Mouse (Mus musculus): ENCODE measurements around the gene Cdkn1a. TPM values are rescaled to one million over a fixed set of nuclear protein-coding genes. Genes with fewer than 3 reads are reported as not detected.

Cdkn1a gene
- polyA plus RNA-seq, 1 experiment from 2014 or later = 13.8 TPM

DNA sequence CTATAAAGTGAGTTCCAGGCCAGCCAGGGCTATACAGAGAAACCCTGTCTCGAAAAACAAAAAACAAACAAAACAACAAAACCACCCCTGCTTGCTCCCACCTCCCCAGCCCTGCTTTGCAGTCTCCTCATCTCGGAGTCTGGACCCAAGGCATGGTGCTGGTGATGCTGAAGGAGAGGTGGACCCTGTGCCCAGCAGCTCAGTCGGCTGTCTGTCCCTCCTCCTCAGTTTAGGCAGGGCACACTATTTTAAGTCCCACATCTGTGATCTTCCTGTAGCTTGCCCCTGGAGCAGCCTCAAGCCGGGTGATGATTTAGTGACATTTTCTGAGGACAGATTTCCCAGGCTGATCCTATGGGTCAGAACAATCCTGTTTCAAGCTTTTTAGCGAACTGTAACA, 35.2 kb upstream of the Cdkn1a start:
- 72% methylated on average over 5 of the region's 5 CpGs for WGBS
- ATAC-seq (replicated peaks; ENCODE audit: low FRiP score) = no peak

DNA sequence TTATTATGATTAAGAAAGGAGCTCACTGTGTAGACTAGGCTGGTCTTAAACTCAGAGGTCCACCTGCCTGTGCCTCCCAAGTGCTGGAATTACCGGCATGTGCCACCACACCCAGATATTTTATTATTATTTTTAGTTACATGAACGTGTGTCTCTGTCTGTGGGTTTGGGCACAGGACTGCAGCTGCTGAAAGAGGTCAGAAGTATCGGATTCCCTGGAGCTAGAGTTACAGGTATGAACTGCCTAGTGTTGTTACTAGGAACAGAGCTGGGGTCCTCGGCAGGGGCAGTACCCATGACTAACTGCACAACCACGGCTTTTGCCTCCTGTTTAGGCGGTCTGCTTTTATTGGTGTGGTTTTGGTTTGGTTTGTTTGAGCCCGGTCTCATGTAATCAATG, 34.6 kb upstream of the Cdkn1a start:
- no peak for ATAC-seq (replicated peaks; ENCODE audit: low FRiP score)
- H3K36me3 ChIP-seq (ENCODE audit: control insufficient read depth, insufficient read depth, low read length) = no peaks in the 10 kb centered on the region
- no peak overlapping the region for H3K4me3 ChIP-seq (ENCODE audit: low read depth, low read length)
- no peak overlapping the region for H3K4me2 ChIP-seq
- H3K27ac ChIP-seq (ENCODE audit: low read depth, low read length) = no peak overlapping the region; the same call in 1 of the 2 replicates
- DNase-seq (ENCODE audit: low spot score) = no peak
- peaks cover 8% of the 10 kb centered on the region; the same call in 1 of the 2 replicates for H3K4me1 ChIP-seq (replicated peaks; ENCODE audit: control insufficient read depth, insufficient read depth, low read length)
- H3K27me3 ChIP-seq (replicated peaks; ENCODE audit: control insufficient read depth, insufficient read depth, low read length) = no peaks in the 10 kb centered on the region
- WGBS = 31% methylated on average over 7 of the region's 7 CpGs
- no peak overlapping the region for H3K9ac ChIP-seq (ENCODE audit: low read depth, low read length)
- H3K9me3 ChIP-seq (ENCODE audit: control insufficient read depth, low read length) = no peaks in the 10 kb centered on the region

More for the DNA sequence above, 35.2 kb upstream of the Cdkn1a start:
- Histone ChIP-seq H3K4me2 (no peak overlapping the region), H3K9ac (ENCODE audit: low read depth, low read length) (no peak overlapping the region), H3K36me3 (ENCODE audit: control insufficient read depth, insufficient read depth, low read length) (no peaks in the 10 kb centered on the region), H3K9me3 (ENCODE audit: control insufficient read depth, low read length) (no peaks in the 10 kb centered on the region), H3K4me1 (replicated peaks; ENCODE audit: control insufficient read depth, insufficient read depth, low read length) (peaks cover 10% of the 10 kb centered on the region; the same call in 1 of the 2 replicates), H3K4me3 (ENCODE audit: low read depth, low read length) (no peak overlapping the region), H3K27me3 (replicated peaks; ENCODE audit: control insufficient read depth, insufficient read depth, low read length) (no peaks in the 10 kb centered on the region), H3K27ac (ENCODE audit: low read depth, low read length) (no peak overlapping the region)
- no peak for DNase-seq (ENCODE audit: low spot score)

DNA sequence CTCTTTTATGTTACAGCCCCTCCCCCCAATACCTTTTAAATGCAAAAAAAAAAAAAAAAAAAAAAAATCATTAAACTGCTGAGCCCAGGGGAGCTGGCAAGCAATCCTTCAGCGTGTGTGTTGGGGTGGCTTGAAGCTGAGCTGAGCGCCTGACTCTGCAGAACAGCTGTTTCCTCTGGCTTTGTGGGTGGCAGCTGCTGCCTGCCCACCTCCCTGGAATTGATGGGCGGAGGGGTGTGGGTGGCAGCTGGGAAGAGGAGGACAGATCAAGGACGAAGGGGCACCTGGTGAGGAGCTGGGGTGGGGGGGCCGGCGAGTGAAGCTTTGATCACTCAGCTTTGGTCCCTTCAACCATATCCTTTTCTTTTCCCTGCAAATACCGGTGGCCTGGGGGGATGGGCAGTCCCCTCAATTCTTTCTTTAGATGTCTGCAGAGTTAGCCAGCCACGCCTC, 34.1 kb upstream of the Cdkn1a start:
- H3K4me1 ChIP-seq (replicated peaks; ENCODE audit: control insufficient read depth, insufficient read depth, low read length) = peaks cover 8% of the 10 kb centered on the region; the same call in 1 of the 2 replicates
- DNase-seq (ENCODE audit: low spot score) (no peak), ATAC-seq (replicated peaks; ENCODE audit: low FRiP score) (no peak)
- no peaks in the 10 kb centered on the region for H3K36me3 ChIP-seq (ENCODE audit: control insufficient read depth, insufficient read depth, low read length)
- no peaks in the 10 kb centered on the region for H3K27me3 ChIP-seq (replicated peaks; ENCODE audit: control insufficient read depth, insufficient read depth, low read length)
- 13% methylated on average over 8 of the region's 8 CpGs for WGBS
- no peak overlapping the region for H3K4me2 ChIP-seq
- no peak overlapping the region for H3K9ac ChIP-seq (ENCODE audit: low read depth, low read length)
- no peaks in the 10 kb centered on the region for H3K9me3 ChIP-seq (ENCODE audit: control insufficient read depth, low read length)
- no peak overlapping the region; the same call in 1 of the 2 replicates for H3K27ac ChIP-seq (ENCODE audit: low read depth, low read length)
- no peak overlapping the region for H3K4me3 ChIP-seq (ENCODE audit: low read depth, low read length)

DNA sequence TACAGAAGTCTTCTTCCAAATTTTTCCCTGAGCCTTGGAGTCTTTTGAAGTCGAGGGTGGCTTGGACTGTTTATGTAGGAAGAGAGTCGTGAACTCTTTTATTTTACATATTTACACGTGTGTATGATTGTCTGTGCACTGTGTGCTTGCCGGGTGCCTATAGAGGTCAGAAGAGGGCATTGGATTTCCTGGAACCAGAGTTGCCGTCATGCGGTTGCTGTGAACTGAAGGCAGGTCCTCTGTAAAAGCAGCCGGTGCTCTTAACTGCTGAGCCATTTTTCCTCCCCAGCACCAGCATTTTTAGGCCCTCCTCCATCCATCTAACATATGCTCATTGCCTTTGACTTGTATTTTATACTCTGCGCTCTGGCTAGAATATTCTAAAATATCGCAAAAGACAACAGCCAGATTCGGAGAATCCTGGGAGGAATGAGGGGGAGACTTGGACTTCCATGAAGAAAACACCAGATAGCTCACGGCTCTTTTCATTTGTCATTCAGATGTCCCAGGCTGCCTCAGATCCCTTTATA, 33.4 kb upstream of the Cdkn1a start:
- H3K9me3 ChIP-seq (ENCODE audit: control insufficient read depth, low read length) = no peaks in the 10 kb centered on the region
- no peak overlapping the region for H3K27ac ChIP-seq (ENCODE audit: low read depth, low read length)
- DNase-seq (ENCODE audit: low spot score) = no peak
- H3K4me2 ChIP-seq = no peak overlapping the region
- H3K36me3 ChIP-seq (ENCODE audit: control insufficient read depth, insufficient read depth, low read length) = no peaks in the 10 kb centered on the region
- WGBS = 72% methylated on average over 11 of the region's 11 CpGs
- no peak for ATAC-seq (replicated peaks; ENCODE audit: low FRiP score)
- no peaks in the 10 kb centered on the region for H3K27me3 ChIP-seq (replicated peaks; ENCODE audit: control insufficient read depth, insufficient read depth, low read length)
- H3K4me3 ChIP-seq (ENCODE audit: low read depth, low read length) = no peak overlapping the region
- peaks cover 8% of the 10 kb centered on the region; the same call in 1 of the 2 replicates for H3K4me1 ChIP-seq (replicated peaks; ENCODE audit: control insufficient read depth, insufficient read depth, low read length)
- no peak overlapping the region for H3K9ac ChIP-seq (ENCODE audit: low read depth, low read length)

GRCm38 (mm10) chr17:29057961-29058360, 32.8 kb upstream of the Cdkn1a start:
- no peak overlapping the region for H3K4me3 ChIP-seq (ENCODE audit: low read depth, low read length)
- ATAC-seq (replicated peaks; ENCODE audit: low FRiP score) = no peak
- H3K36me3 ChIP-seq (ENCODE audit: control insufficient read depth, insufficient read depth, low read length) = no peaks in the 10 kb centered on the region
- peaks cover 8% of the 10 kb centered on the region; the same call in 1 of the 2 replicates for H3K4me1 ChIP-seq (replicated peaks; ENCODE audit: control insufficient read depth, insufficient read depth, low read length)
- 79% methylated on average over 10 of the region's 10 CpGs for WGBS
- no peak overlapping the region for H3K4me2 ChIP-seq
- no peak overlapping the region for H3K9ac ChIP-seq (ENCODE audit: low read depth, low read length)
- DNase-seq (ENCODE audit: low spot score) = no peak
- no peak overlapping the region for H3K27ac ChIP-seq (ENCODE audit: low read depth, low read length)
- no peaks in the 10 kb centered on the region for H3K27me3 ChIP-seq (replicated peaks; ENCODE audit: control insufficient read depth, insufficient read depth, low read length)
- H3K9me3 ChIP-seq (ENCODE audit: control insufficient read depth, low read length) = no peaks in the 10 kb centered on the region

- Histone ChIP-seq H3K9ac (ENCODE audit: low read depth, low read length) (no peak overlapping the region), H3K27ac (ENCODE audit: low read depth, low read length) (no peak overlapping the region), H3K9me3 (ENCODE audit: control insufficient read depth, low read length) (no peaks in the 10 kb centered on the region), H3K27me3 (replicated peaks; ENCODE audit: control insufficient read depth, insufficient read depth, low read length) (no peaks in the 10 kb centered on the region), H3K4me1 (replicated peaks; ENCODE audit: control insufficient read depth, insufficient read depth, low read length) (peaks cover 8% of the 10 kb centered on the region; the same call in 1 of the 2 replicates), H3K36me3 (ENCODE audit: control insufficient read depth, insufficient read depth, low read length) (no peaks in the 10 kb centered on the region), H3K4me2 (no peak overlapping the region), H3K4me3 (ENCODE audit: low read depth, low read length) (no peak overlapping the region)
- ATAC-seq (replicated peaks; ENCODE audit: low FRiP score) (no peak), DNase-seq (ENCODE audit: low spot score) (no peak)
- 69% methylated on average over 8 of the region's 8 CpGs for WGBS
Observed at GRCm38 (mm10) chr17:29058487-29058886, 32.3 kb upstream of the Cdkn1a start.

GRCm38 (mm10) chr17:29059581-29059980, 31.2 kb upstream of the Cdkn1a start:
- no peaks in the 10 kb centered on the region for H3K36me3 ChIP-seq (ENCODE audit: control insufficient read depth, insufficient read depth, low read length)
- no peak overlapping the region for H3K4me3 ChIP-seq (ENCODE audit: low read depth, low read length)
- WGBS = 75% methylated on average over 3 of the region's 3 CpGs
- no peaks in the 10 kb centered on the region for H3K27me3 ChIP-seq (replicated peaks; ENCODE audit: control insufficient read depth, insufficient read depth, low read length)
- no peak overlapping the region for H3K4me2 ChIP-seq
- H3K4me1 ChIP-seq (replicated peaks; ENCODE audit: control insufficient read depth, insufficient read depth, low read length) = peaks cover 8% of the 10 kb centered on the region; the same call in 1 of the 2 replicates
- no peak for DNase-seq (ENCODE audit: low spot score)
- no peak overlapping the region for H3K27ac ChIP-seq (ENCODE audit: low read depth, low read length)
- no peak overlapping the region for H3K9ac ChIP-seq (ENCODE audit: low read depth, low read length)
- ATAC-seq (replicated peaks; ENCODE audit: low FRiP score) = no peak
- H3K9me3 ChIP-seq (ENCODE audit: control insufficient read depth, low read length) = no peaks in the 10 kb centered on the region

- H3K36me3 ChIP-seq (ENCODE audit: control insufficient read depth, insufficient read depth, low read length) = no peaks in the 10 kb centered on the region
- WGBS = 81% methylated on average over 9 of the region's 9 CpGs
- H3K27ac ChIP-seq (ENCODE audit: low read depth, low read length) = no peak overlapping the region
- no peaks in the 10 kb centered on the region for H3K27me3 ChIP-seq (replicated peaks; ENCODE audit: control insufficient read depth, insufficient read depth, low read length)
- no peak for ATAC-seq (replicated peaks; ENCODE audit: low FRiP score)
- H3K4me1 ChIP-seq (replicated peaks; ENCODE audit: control insufficient read depth, insufficient read depth, low read length) = peaks cover 8% of the 10 kb centered on the region; the same call in 1 of the 2 replicates
- H3K4me3 ChIP-seq (ENCODE audit: low read depth, low read length) = no peak overlapping the region
- H3K9ac ChIP-seq (ENCODE audit: low read depth, low read length) = no peak overlapping the region
- no peaks in the 10 kb centered on the region for H3K9me3 ChIP-seq (ENCODE audit: control insufficient read depth, low read length)
- H3K4me2 ChIP-seq = no peak overlapping the region
- no peak for DNase-seq (ENCODE audit: low spot score)
Observed at GRCm38 (mm10) chr17:29060946-29061345, 29.8 kb upstream of the Cdkn1a start.

All from liver, embryonic 11.5 days (tissue).